Mouse (Mus musculus): ENCODE measurements around the gene Slc17a1. TPM values are rescaled to one million over a fixed set of nuclear protein-coding genes. Genes with fewer than 3 reads are reported as not detected.

Gene Slc17a1
- total RNA-seq, 2 experiments from 2014 or later: not detected

GRCm38 (mm10) chr13:23910121-23910520 lies 42.6 kb downstream of the Slc17a1 start:
- DNase-seq (ENCODE audit: low spot score in 2 of 2): no peak
- Histone ChIP-seq H3K4me3 (no peak overlapping the region), H3K27ac (no peak overlapping the region)
- no peak for TF ChIP-seq CTCF (conservative IDR thresholded peaks at IDR 0.05)

GRCm38 (mm10) chr13:23911335-23911734 lies 43.8 kb downstream of the Slc17a1 start:
- H3K4me3 ChIP-seq: no peak overlapping the region
- H3K27ac ChIP-seq: no peak overlapping the region
- no peak for DNase-seq (ENCODE audit: low spot score in 2 of 2)
- TF ChIP-seq CTCF (conservative IDR thresholded peaks at IDR 0.05): no peak

- TF ChIP-seq CTCF (conservative IDR thresholded peaks at IDR 0.05): no peak
- H3K4me3 ChIP-seq: no peak overlapping the region
- no peak overlapping the region for H3K27ac ChIP-seq
These were observed 46.3 kb downstream of the Slc17a1 start for GRCm38 (mm10) chr13:23913791-23914306.

GRCm38 (mm10) chr13:23914376-23915167 lies 47.0 kb downstream of the Slc17a1 start, which contains the start of gene Slc17a4:
Slc17a4 (minus strand) TSS chr13:23915009.
- Histone ChIP-seq H3K27ac (no peak within 1 kb of the TSS), H3K4me3 (no peak within 1 kb of the TSS)
- TF ChIP-seq CTCF (conservative IDR thresholded peaks at IDR 0.05): no peak
- DNase-seq (ENCODE audit: low spot score in 2 of 2): no peak

More at GRCm38 (mm10) chr13:23913791-23914306, 46.3 kb downstream of the Slc17a1 start:
- DNase-seq (ENCODE audit: low spot score in 2 of 2): no peak

GRCm38 (mm10) chr13:23916132-23916531 lies 48.6 kb downstream of the Slc17a1 start:
- DNase-seq (ENCODE audit: low spot score in 2 of 2): no peak
- Histone ChIP-seq H3K4me3 (no peak overlapping the region), H3K27ac (no peak overlapping the region)
- TF ChIP-seq CTCF (conservative IDR thresholded peaks at IDR 0.05): no peak

- Histone ChIP-seq H3K27ac (no peak overlapping the region), H3K4me3 (no peak overlapping the region)
- DNase-seq (ENCODE audit: low spot score in 2 of 2): no peak
- no peak for TF ChIP-seq CTCF (conservative IDR thresholded peaks at IDR 0.05)
These were observed 50.1 kb downstream of the Slc17a1 start for GRCm38 (mm10) chr13:23917674-23918073.

GRCm38 (mm10) chr13:23925792-23926191 lies 58.2 kb downstream of the Slc17a1 start:
- DNase-seq (ENCODE audit: low spot score in 2 of 2): no peak
- no peak overlapping the region for H3K4me3 ChIP-seq
- no peak overlapping the region for H3K27ac ChIP-seq
- TF ChIP-seq CTCF (conservative IDR thresholded peaks at IDR 0.05): no peak

GRCm38 (mm10) chr13:23928637-23929036 lies 61.1 kb downstream of the Slc17a1 start:
- no peak for TF ChIP-seq CTCF (conservative IDR thresholded peaks at IDR 0.05)
- DNase-seq (ENCODE audit: low spot score in 2 of 2): no peak
- H3K27ac ChIP-seq: no peak overlapping the region
- no peak overlapping the region for H3K4me3 ChIP-seq

- Histone ChIP-seq H3K27ac (no peak overlapping the region), H3K4me3 (no peak overlapping the region)
- no peak for DNase-seq (ENCODE audit: low spot score in 2 of 2)
- no peak for TF ChIP-seq CTCF (conservative IDR thresholded peaks at IDR 0.05)
These were observed 62.9 kb downstream of the Slc17a1 start for GRCm38 (mm10) chr13:23930461-23930860.

- no peak for DNase-seq (ENCODE audit: low spot score in 2 of 2)
- Histone ChIP-seq H3K4me3 (no peak overlapping the region), H3K27ac (no peak overlapping the region)
- TF ChIP-seq CTCF (conservative IDR thresholded peaks at IDR 0.05): no peak
These were observed 63.4 kb downstream of the Slc17a1 start for GRCm38 (mm10) chr13:23930904-23931303.

GRCm38 (mm10) chr13:23933421-23934210 lies 66.1 kb downstream of the Slc17a1 start, which contains the start of gene Hist1h2ba:
Hist1h2ba (minus strand) TSS chr13:23934156.
- Histone ChIP-seq H3K27ac (no peak within 1 kb of the TSS), H3K4me3 (no peak within 1 kb of the TSS)
- no peak for DNase-seq (ENCODE audit: low spot score in 2 of 2)
- no peak for TF ChIP-seq CTCF (conservative IDR thresholded peaks at IDR 0.05)

GRCm38 (mm10) chr13:23934211-23934520 lies 66.6 kb downstream of the Slc17a1 start, which contains the start of gene Hist1h2aa:
Hist1h2aa (plus strand) TSS chr13:23934462.
- DNase-seq (ENCODE audit: low spot score in 2 of 2): no peak
- Histone ChIP-seq H3K27ac (no peak within 1 kb of the TSS), H3K4me3 (no peak within 1 kb of the TSS)
- no peak for TF ChIP-seq CTCF (conservative IDR thresholded peaks at IDR 0.05)

GRCm38 (mm10) chr13:23938699-23939098 lies 71.1 kb downstream of the Slc17a1 start:
- no peak for DNase-seq (ENCODE audit: low spot score in 2 of 2)
- Histone ChIP-seq H3K27ac (no peak overlapping the region), H3K4me3 (no peak overlapping the region)
- TF ChIP-seq CTCF (conservative IDR thresholded peaks at IDR 0.05): no peak

All from layer of hippocampus, adult 2 months (tissue).